Mouse (Mus musculus) left cerebral cortex, postnatal 25 days (tissue): ENCODE results near the gene Adam8. TPM values are rescaled to one million over a fixed set of nuclear protein-coding genes. Genes with fewer than 3 reads are reported as not detected.

Source experiments
- DNase-seq, 2 experiments: peaks; one replicate each; pipeline ENCODE4 v3.0.0; 2022; ENCODE audit warnings: low spot score in 2 of 2, mixed read lengths in 1 of 2
- intact Hi-C: fragments of 180-260 bp; cut with DNase I; formaldehyde crosslinking; loops from one replicate; pipeline ENCODE4 v1.15.1; 2025
- microRNA-seq, 2 experiments: library from miRNA; unstranded; fragments of <30 nt; microRNA quantifications; one replicate each; pipeline ENCODE4 v1.2.0; 2022
- total RNA-seq, 2 experiments: library from RNA; stranded (reverse); gene quantifications; 2 replicates each; pipeline ENCODE4 v1.2.3; 2021

The Adam8 gene
- total RNA-seq, 2 experiments from 2014 or later = 2.6 to 2.7 TPM

- intact Hi-C loops = no loop called here
- no peak for DNase-seq
Measured at GRCm38 (mm10) chr7:139951991-139952633, 40.2 kb downstream of the Adam8 start.

GRCm38 (mm10) chr7:139951079-139951478 lies 41.3 kb downstream of the Adam8 start:
- intact Hi-C loops = no loop called here
- no peak for DNase-seq

- intact Hi-C loops = no loop called here
- no peak for DNase-seq
Measured at GRCm38 (mm10) chr7:139950283-139950971, 41.9 kb downstream of the Adam8 start.

- intact Hi-C loops = no loop called here
- no peak for DNase-seq
Measured at GRCm38 (mm10) chr7:139949893-139950282, 42.5 kb downstream of the Adam8 start.

GRCm38 (mm10) chr7:139946032-139946431 lies 46.3 kb downstream of the Adam8 start:
- intact Hi-C loops = no loop called here
- DNase-seq = no peak

- intact Hi-C loops = no loop called here
- DNase-seq = no peak
Measured at GRCm38 (mm10) chr7:139945516-139945915, 46.8 kb downstream of the Adam8 start.

- no peak for DNase-seq
- intact Hi-C loops = no loop called here
Measured at GRCm38 (mm10) chr7:139944291-139945240, 47.8 kb downstream of the Adam8 start.

- intact Hi-C loops = no loop called here
- DNase-seq = peak in 1 of 2 experiments; percentile 6
Measured at GRCm38 (mm10) chr7:139943674-139944281, 48.6 kb downstream of the Adam8 start, which contains the start of gene Utf1. TSS of gene Utf1 (plus strand) at chr7:139943789.

- DNase-seq = no peak
- intact Hi-C loops = no loop called here
Measured at GRCm38 (mm10) chr7:139940476-139941209, 51.7 kb downstream of the Adam8 start.

- DNase-seq = no peak
- intact Hi-C loops = no loop called here
Measured at GRCm38 (mm10) chr7:139937810-139938209, 54.6 kb downstream of the Adam8 start.

GRCm38 (mm10) chr7:139937138-139937537 lies 55.2 kb downstream of the Adam8 start:
- intact Hi-C loops = no loop called here
- DNase-seq = no peak

- intact Hi-C loops = no loop called here
- no peak for DNase-seq
Measured at GRCm38 (mm10) chr7:139936705-139937104, 55.7 kb downstream of the Adam8 start.

GRCm38 (mm10) chr7:139930732-139931131 lies 61.6 kb downstream of the Adam8 start:
- intact Hi-C loops = no loop called here

More at GRCm38 (mm10) chr7:139930732-139931131, 61.6 kb downstream of the Adam8 start:
- DNase-seq = no peak

Small RNA genes lying within 50 kb of the gene (microRNA-seq; reads per million reads assigned to microRNA genes)
- gene Mir202 (1.5 to 2.0 reads per million in 2 experiments), gene Mir7062 (1.7 reads per million in 2 experiments), gene mmu-mir-7686 (0 reads per million in 2 experiments)

Other genes starting within 250 kb of the Adam8 start
- 10 to 100 TPM; 52.6 to 71.6 TPM for gene Adgra1, start 158.4 kb downstream of the Adam8 start, total RNA-seq
- gene Kndc1, start 97.9 kb downstream of the Adam8 start, total RNA-seq = 10 to 100 TPM; 54.4 to 58.6 TPM
- not detected for gene Utf1, start 48.8 kb downstream of the Adam8 start, total RNA-seq
- gene 6430531B16Rik, start 13.8 kb downstream of the Adam8 start, total RNA-seq = 1 to 10 TPM in 1 of 2 experiments, under 1 TPM in 1; 0.96 to 1.1 TPM
- gene Zfp511, start 43.8 kb upstream of the Adam8 start, total RNA-seq = 10 to 100 TPM; 26.5 to 27.5 TPM
- gene Tubgcp2, start 44.1 kb upstream of the Adam8 start, total RNA-seq = 10 to 100 TPM; 32.8 to 35.3 TPM
- gene Msx3, start 56.5 kb upstream of the Adam8 start, total RNA-seq = under 1 TPM in 1 of 2 experiments, not detected in 1; 0.23 TPM
- 100 to 1,000 TPM; 184 to 195 TPM for gene Caly, start 90.0 kb upstream of the Adam8 start, total RNA-seq
- gene Prap1, start 100.8 kb upstream of the Adam8 start, total RNA-seq = not detected
- 10 to 100 TPM; 56.2 to 56.3 TPM for gene Fuom, start 109.9 kb upstream of the Adam8 start, total RNA-seq
- gene Paox, start 123.2 kb upstream of the Adam8 start, total RNA-seq = 1 to 10 TPM; 5.2 to 5.3 TPM
- gene Echs1, start 123.9 kb upstream of the Adam8 start, total RNA-seq = 10 to 100 TPM; 46.1 to 49.0 TPM
- gene Mtg1, start 145.0 kb upstream of the Adam8 start, total RNA-seq = 10 to 100 TPM; 22.4 TPM
- gene Sprn, start 162.3 kb upstream of the Adam8 start, total RNA-seq = 100 to 1,000 TPM; 160 to 172 TPM
- gene Olfr522, start 172.2 kb upstream of the Adam8 start, total RNA-seq = not detected
- gene Olfr523, start 180.7 kb upstream of the Adam8 start, total RNA-seq = not detected
- not detected for gene Olfr524, start 213.4 kb upstream of the Adam8 start, total RNA-seq
- gene Cd163l1, start 225.7 kb upstream of the Adam8 start, total RNA-seq = not detected